Mouse (Mus musculus) cerebellum, adult (tissue): ENCODE measurements around the gene Inip.

Source experiments
- ATAC-seq: cut with Nextera tagmentation; 2 replicates; pipeline ENCODE4 v1.9.2; 2017; ENCODE audit warnings: mild to moderate bottlenecking, moderate library complexity, mixed read lengths; ENCODE audit not compliant: insufficient number of reproducible peaks, low FRiP score, low TSS enrichment

The Inip gene

DNA sequence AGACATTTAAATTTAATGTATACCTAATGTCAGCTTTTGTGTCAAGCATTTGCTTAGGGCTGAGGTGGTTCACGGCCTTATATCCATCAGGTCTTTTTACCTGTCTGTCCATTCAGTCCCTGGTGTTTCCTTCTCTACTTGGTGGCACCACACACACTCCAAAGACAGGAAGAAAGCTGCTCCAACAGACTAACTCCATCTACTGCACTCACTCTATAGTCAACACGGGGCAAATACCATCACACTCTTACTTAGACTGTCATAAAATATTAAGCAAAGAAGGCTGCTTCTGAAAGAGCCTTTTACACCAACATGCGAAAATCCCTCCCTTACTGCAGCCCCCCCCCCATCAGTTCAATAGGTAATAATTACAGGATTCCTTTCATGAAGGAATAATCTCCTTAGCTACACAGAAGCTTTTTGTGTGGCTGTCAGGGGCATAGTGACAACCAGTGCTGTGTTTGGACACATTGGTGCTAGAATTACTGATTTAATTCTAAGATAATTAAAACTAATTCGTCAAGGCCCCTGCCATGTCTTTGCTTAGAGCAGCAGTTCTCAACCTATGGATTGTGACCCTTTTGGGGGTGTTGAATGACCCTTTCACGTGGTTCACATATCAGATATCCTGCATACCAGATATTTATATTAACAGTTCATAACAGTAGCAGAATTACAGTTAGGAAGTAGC lies 74.1 kb downstream of the Inip start:
- ATAC-seq: no peak

DNA sequence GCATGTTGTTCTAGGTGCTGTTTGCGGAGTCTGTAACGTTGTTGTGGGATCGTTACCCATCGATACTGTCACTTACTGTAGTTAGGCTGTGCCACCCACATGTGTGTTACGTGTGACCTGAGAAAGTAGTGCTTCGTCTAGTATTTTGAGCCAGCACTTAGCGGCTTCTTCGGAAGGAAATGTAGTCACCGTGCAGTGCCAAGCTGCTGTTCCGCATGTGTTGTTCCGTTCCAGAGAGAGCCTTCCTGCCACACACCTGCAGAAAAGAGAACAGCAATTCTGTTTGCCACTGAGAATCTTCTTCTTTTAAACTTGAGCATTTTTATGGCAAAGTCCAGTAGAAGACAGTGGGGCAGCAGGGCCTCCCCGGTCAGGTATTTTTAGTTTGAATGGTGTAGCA lies 74.9 kb downstream of the Inip start:
- no peak for ATAC-seq

DNA sequence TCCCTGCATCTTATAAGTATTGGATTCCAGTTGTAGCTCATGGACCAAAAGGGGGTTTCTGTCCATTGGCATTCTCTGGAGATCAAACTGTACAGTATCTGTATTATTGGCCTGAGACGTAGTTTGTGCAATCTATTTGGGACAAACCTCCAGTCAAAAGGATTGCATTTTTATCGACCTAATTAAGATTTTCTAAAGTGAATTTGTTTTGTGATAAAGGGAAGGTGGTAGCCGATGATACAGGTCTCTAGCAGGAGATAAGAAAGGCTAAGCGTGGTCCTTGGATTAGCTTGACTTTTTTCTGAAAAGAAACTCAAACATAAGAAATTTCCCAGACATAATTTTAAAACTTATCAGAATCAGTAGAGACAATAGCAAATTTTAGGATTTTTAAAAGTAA lies 75.8 kb downstream of the Inip start:
- ATAC-seq: no peak

DNA sequence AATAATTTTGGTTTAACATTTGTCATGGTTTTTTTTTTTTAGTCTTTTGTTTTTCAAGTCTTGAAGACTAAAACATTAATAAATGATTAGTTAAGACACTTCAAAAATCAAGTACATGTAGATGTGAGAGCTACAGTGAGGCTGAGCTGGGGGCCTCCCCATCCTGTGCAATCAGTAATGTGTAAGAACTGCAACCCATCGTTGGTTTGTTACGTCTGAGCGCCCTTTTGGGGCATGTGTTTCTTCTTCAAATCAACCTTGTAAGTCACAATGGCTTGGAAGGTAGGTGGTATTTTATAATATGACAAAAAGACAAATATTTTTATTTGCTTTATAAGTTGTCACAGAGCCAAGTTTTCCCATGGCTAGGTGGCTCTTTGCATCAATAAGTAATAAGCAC lies 79.6 kb downstream of the Inip start:
- no peak for ATAC-seq
